Mouse (Mus musculus): ENCODE data around the gene Gm10401. TPM values are rescaled to one million over a fixed set of nuclear protein-coding genes. Genes with fewer than 3 reads are reported as not detected.
"Not testable (repeated sequence)": the region's sequence is repeated elsewhere in the genome, so short reads cannot be mapped to it uniquely, and the experiment has no call there.

Gene Gm10401
- polyA plus RNA-seq, 1 experiment from 2014 or later: 26.2 TPM

- Histone ChIP-seq H3K4me1 (peaks cover 22% of the 10 kb centered on the region), H3K9me3 (replicated peaks) (no peaks in the 10 kb centered on the region), H3K27ac (no peak overlapping the region), H3K36me3 (peaks cover 45% of the 10 kb centered on the region), H3K27me3 (ENCODE audit: low read depth, poor library complexity, severe bottlenecking) (no peaks in the 10 kb centered on the region), H3K4me3 (no peak overlapping the region)
- peak; percentile 69 for DNase-seq (ENCODE audit: low spot score)
- WGBS: 58% methylated on average over 5 of the region's 5 CpGs
Measured at GRCm38 (mm10) chr5:115076144-115076901, 21.8 kb downstream of the Gm10401 start.

DNA sequence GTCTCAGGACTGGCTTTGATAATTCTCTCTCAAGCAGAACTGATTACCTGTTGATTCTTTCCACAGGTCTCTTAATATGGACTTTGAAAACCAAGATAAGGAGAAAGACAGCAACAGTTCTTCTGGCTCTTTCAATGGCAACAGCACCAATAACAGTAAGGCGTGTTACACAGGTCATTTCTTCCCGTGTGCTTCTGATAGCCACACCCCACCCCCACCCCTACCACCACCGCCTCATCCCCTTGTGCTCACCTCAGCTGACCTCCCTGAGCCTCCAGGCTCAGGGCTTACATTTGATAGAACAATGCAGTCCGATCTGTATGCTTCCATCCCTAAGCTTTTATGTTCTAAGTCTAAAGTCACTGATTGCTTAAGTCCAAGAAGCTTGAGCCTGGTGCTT, 23.3 kb downstream of the Gm10401 start:
- no peaks in the 10 kb centered on the region for H3K27me3 ChIP-seq (ENCODE audit: low read depth, poor library complexity, severe bottlenecking)
- H3K9me3 ChIP-seq (replicated peaks): no peaks in the 10 kb centered on the region
- 80% methylated on average over 4 of the region's 4 CpGs for WGBS
- peaks cover 26% of the 10 kb centered on the region for H3K4me1 ChIP-seq
- H3K4me3 ChIP-seq: no peak overlapping the region
- no peak overlapping the region for H3K27ac ChIP-seq
- H3K36me3 ChIP-seq: peaks cover 40% of the 10 kb centered on the region
- DNase-seq (ENCODE audit: low spot score): no peak

GRCm38 (mm10) chr5:115073306-115073705, 24.8 kb downstream of the Gm10401 start:
- peaks cover 26% of the 10 kb centered on the region for H3K4me1 ChIP-seq
- H3K9me3 ChIP-seq (replicated peaks); DNase-seq (ENCODE audit: low spot score); H3K27ac ChIP-seq; H3K27me3 ChIP-seq (ENCODE audit: low read depth, poor library complexity, severe bottlenecking); H3K4me3 ChIP-seq: not testable (repeated sequence)
- H3K36me3 ChIP-seq: peaks cover 38% of the 10 kb centered on the region
- WGBS: 24% methylated on average over 8 of the region's 8 CpGs

DNA sequence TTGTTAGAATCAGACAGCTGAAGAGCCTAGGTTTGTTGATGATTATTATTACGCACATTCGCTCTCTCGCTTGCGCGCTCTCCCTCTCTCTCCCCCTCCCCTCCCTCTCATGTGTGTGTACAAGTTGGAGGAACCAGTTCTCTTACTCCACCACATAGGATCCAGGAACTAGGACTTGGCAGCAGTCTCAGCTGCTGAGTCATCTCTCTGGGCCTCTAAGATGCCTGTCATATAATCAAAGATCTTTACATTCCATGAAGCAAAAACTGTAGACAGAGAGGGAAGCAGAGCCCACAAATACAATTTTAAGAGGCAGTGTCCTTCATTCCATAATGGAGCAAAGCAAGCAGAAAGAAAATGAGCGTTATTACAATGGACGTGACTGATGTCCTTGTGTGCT, 26.0 kb downstream of the Gm10401 start:
- no peaks in the 10 kb centered on the region for H3K9me3 ChIP-seq (replicated peaks)
- 96% methylated on average over 7 of the region's 7 CpGs for WGBS

GRCm38 (mm10) chr5:115071096-115071901, 26.8 kb downstream of the Gm10401 start:
- Histone ChIP-seq H3K27me3 (ENCODE audit: low read depth, poor library complexity, severe bottlenecking) (no peaks in the 10 kb centered on the region), H3K9me3 (replicated peaks) (no peaks in the 10 kb centered on the region), H3K4me3 (no peak overlapping the region), H3K36me3 (peaks cover 22% of the 10 kb centered on the region), H3K27ac (peak overlapping the region; percentile 46; the same call in 1 of the 2 replicates), H3K4me1 (peaks cover 26% of the 10 kb centered on the region)
- WGBS: 84% methylated on average over 11 of the region's 11 CpGs
- no peak for DNase-seq (ENCODE audit: low spot score)

More for the DNA sequence above, 26.0 kb downstream of the Gm10401 start:
- H3K4me3 ChIP-seq: no peak overlapping the region
- H3K4me1 ChIP-seq: peaks cover 26% of the 10 kb centered on the region
- H3K27me3 ChIP-seq (ENCODE audit: low read depth, poor library complexity, severe bottlenecking): no peaks in the 10 kb centered on the region
- no peak for DNase-seq (ENCODE audit: low spot score)
- H3K36me3 ChIP-seq: peaks cover 29% of the 10 kb centered on the region
- no peak overlapping the region; the same call in 1 of the 2 replicates for H3K27ac ChIP-seq

DNA sequence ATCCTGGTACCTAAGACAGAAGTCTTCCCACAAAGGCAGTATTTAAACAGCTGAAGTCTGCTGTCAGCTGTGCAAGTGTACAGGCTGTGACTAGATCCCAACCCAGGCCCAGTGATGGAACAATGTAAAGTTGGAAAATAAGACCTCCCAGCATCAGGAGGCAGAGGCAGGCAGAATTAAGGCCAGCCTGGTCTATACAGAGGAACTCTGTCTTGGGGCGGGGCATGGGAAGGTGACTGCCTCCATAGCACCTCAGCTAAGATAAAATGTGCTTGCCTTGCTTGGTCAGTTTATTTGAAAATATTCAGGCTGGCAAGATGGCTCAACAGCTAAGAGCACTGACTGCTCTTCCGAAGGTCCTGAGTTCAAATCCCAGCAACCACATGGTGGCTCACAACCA, 27.6 kb downstream of the Gm10401 start:
- H3K27me3 ChIP-seq (ENCODE audit: low read depth, poor library complexity, severe bottlenecking): no peaks in the 10 kb centered on the region
- peaks cover 14% of the 10 kb centered on the region for H3K36me3 ChIP-seq
- DNase-seq (ENCODE audit: low spot score): no peak
- H3K4me3 ChIP-seq: no peak overlapping the region
- H3K27ac ChIP-seq: no peak overlapping the region
- H3K9me3 ChIP-seq (replicated peaks): no peaks in the 10 kb centered on the region
- 95% methylated on average over 2 of the region's 2 CpGs for WGBS
- H3K4me1 ChIP-seq: peaks cover 26% of the 10 kb centered on the region

DNA sequence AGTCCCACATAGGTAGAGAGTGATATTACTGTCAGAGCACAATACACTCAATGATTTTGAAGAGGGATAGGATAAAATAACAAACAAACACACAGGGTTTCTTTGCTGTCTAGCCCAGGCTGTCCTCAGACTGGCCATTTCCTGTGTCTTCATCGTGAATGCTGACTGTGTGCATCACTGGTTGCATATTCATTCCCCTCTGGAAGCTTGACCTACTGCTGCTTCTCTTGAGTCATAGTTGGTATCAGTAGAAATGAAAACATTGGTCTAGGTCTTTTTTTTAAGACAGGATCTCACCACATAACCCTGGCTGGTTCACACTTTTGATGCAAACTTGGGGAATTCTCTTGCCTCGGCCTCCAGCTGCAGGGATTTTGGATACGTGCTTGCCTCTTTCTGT, 28.5 kb downstream of the Gm10401 start:
- 91% methylated on average over 3 of the region's 3 CpGs for WGBS
- peaks cover 26% of the 10 kb centered on the region for H3K4me1 ChIP-seq
- H3K27ac ChIP-seq: no peak overlapping the region
- H3K4me3 ChIP-seq: no peak overlapping the region
- peaks cover 11% of the 10 kb centered on the region for H3K36me3 ChIP-seq
- no peak for DNase-seq (ENCODE audit: low spot score)
- H3K27me3 ChIP-seq (ENCODE audit: low read depth, poor library complexity, severe bottlenecking): no peaks in the 10 kb centered on the region
- no peaks in the 10 kb centered on the region for H3K9me3 ChIP-seq (replicated peaks)

GRCm38 (mm10) chr5:115068671-115069421, 29.2 kb downstream of the Gm10401 start:
- 94% methylated on average over 11 of the region's 11 CpGs for WGBS
- H3K36me3 ChIP-seq: peaks cover 17% of the 10 kb centered on the region
- H3K4me1 ChIP-seq: peaks cover 26% of the 10 kb centered on the region
- DNase-seq (ENCODE audit: low spot score): no peak
- no peak overlapping the region for H3K4me3 ChIP-seq
- no peak overlapping the region for H3K27ac ChIP-seq
- H3K9me3 ChIP-seq (replicated peaks): no peaks in the 10 kb centered on the region
- H3K27me3 ChIP-seq (ENCODE audit: low read depth, poor library complexity, severe bottlenecking): no peaks in the 10 kb centered on the region

DNA sequence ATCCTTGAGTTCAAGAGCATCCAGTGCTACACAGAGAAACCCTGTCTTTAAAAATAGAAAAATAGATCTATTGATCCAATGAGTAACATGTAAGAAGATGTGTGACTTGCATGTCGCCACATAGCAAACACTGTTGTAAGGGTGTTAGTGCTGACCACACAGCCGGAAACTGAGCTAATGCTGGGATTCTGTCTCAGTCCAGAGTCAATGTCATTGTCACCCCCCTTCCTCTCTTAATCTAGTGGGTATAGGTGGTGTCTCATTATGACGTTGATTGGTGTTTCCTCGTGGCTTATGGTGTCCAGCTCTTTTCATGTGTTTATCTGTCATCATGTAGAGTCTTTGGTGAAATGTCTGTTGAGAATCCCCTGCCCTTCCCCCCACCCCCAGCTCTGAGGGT, 31.9 kb downstream of the Gm10401 start:
- Histone ChIP-seq H3K36me3 (peaks cover 41% of the 10 kb centered on the region), H3K27me3 (ENCODE audit: low read depth, poor library complexity, severe bottlenecking) (no peaks in the 10 kb centered on the region), H3K4me3 (no peak overlapping the region), H3K27ac (no peak overlapping the region), H3K9me3 (replicated peaks) (no peaks in the 10 kb centered on the region), H3K4me1 (peaks cover 3% of the 10 kb centered on the region; the same call in 1 of the 2 replicates)
- DNase-seq (ENCODE audit: low spot score): no peak
- WGBS: 85% methylated on average over 4 of the region's 4 CpGs

- peaks cover 43% of the 10 kb centered on the region for H3K36me3 ChIP-seq
- H3K4me3 ChIP-seq: no peak overlapping the region
- WGBS: 95% methylated on average over 7 of the region's 7 CpGs
- no peak for DNase-seq (ENCODE audit: low spot score)
- H3K27ac ChIP-seq: no peak overlapping the region
- H3K9me3 ChIP-seq (replicated peaks): no peaks in the 10 kb centered on the region
- peaks cover 3% of the 10 kb centered on the region; the same call in 1 of the 2 replicates for H3K4me1 ChIP-seq
- H3K27me3 ChIP-seq (ENCODE audit: low read depth, poor library complexity, severe bottlenecking): no peaks in the 10 kb centered on the region
Measured at GRCm38 (mm10) chr5:115063391-115063790, 34.7 kb downstream of the Gm10401 start.

DNA sequence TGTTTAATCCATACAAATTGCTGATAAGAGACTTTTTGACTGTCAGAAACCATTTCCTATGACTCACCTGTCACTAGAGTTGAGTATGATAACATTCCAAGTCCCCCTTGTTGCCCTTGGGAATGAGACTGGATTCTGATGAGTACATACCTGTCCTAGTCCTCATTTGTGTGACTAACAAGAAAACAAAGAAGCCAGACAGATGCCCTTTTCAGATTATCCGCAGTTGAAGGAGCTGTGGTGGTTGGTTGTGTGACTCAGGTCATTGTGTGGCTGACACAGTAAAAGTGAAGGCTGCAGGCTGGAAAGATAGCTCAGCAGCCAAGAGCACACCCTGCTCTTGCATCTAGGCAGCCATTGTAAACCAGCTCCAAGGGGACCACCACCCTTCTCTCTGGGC, 35.5 kb downstream of the Gm10401 start:
- Histone ChIP-seq H3K4me3 (no peak overlapping the region), H3K27ac (no peak overlapping the region), H3K9me3 (replicated peaks) (no peaks in the 10 kb centered on the region), H3K27me3 (ENCODE audit: low read depth, poor library complexity, severe bottlenecking) (no peaks in the 10 kb centered on the region), H3K4me1 (peaks cover 4% of the 10 kb centered on the region; the same call in 1 of the 2 replicates), H3K36me3 (peaks cover 40% of the 10 kb centered on the region)
- DNase-seq (ENCODE audit: low spot score): no peak
- WGBS: 84% methylated on average over 1 of the region's 1 CpGs

DNA sequence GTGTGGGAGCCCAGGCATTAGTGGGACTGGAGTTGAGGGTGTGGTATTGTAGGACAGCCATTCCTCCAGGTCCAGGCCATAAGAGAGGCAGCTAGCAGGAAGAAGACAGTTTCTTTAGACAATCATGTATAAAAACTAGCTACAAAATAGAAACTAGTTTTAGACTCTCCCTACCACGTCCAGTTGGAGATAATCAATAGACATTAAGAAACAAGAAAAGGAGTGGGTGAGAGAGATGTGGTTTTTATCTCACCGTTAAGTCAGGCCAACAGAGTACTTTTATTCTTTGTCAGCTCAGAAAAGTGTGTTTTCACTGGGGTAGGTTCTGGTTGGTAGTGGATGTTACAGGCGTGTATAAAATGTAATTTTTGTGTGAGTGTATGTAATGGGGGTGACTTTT, 37.1 kb downstream of the Gm10401 start:
- Histone ChIP-seq H3K4me3 (no peak overlapping the region), H3K36me3 (peaks cover 50% of the 10 kb centered on the region), H3K27ac (no peak overlapping the region), H3K9me3 (replicated peaks) (no peaks in the 10 kb centered on the region), H3K27me3 (ENCODE audit: low read depth, poor library complexity, severe bottlenecking) (no peaks in the 10 kb centered on the region), H3K4me1 (peaks cover 4% of the 10 kb centered on the region; the same call in 1 of the 2 replicates)
- 90% methylated on average over 3 of the region's 3 CpGs for WGBS
- no peak for DNase-seq (ENCODE audit: low spot score)
